Mouse (Mus musculus) cerebral cortex, adult 2 months (tissue): Measurements from ENCODE around the gene Arid2.

Source experiments
- WGBS: fragments of 180-500 bp; shearing (Covaris S2); methylation state at CpG from one replicate; pipeline ENCODE4 v1.1.7; 2018; 5-methylcytosine and 5-hydroxymethylcytosine counted together

The Arid2 gene

GRCm38 (mm10) chr15:96408717-96409121, 121.4 kb downstream of the Arid2 start:
- 71% methylated on average over 6 of the region's 6 CpGs for WGBS

- WGBS, result 91% methylated on average over 12 of the region's 12 CpGs
Observed at GRCm38 (mm10) chr15:96418161-96418560, 130.8 kb downstream of the Arid2 start.

- WGBS, result 90% methylated on average over 8 of the region's 8 CpGs
Observed at GRCm38 (mm10) chr15:96419920-96420319, 132.6 kb downstream of the Arid2 start.

- WGBS, result 96% methylated on average over 1 of the region's 1 CpGs
Observed at GRCm38 (mm10) chr15:96434202-96434601, 146.9 kb downstream of the Arid2 start.

- 90% methylated on average over 6 of the region's 6 CpGs for WGBS
Observed at GRCm38 (mm10) chr15:96441480-96441879, 154.2 kb downstream of the Arid2 start.

- 86% methylated on average over 10 of the region's 10 CpGs for WGBS
Observed at GRCm38 (mm10) chr15:96446785-96447184, 159.5 kb downstream of the Arid2 start.

GRCm38 (mm10) chr15:96448656-96449299, 161.5 kb downstream of the Arid2 start:
- WGBS, result 81% methylated on average over 7 of the region's 7 CpGs

GRCm38 (mm10) chr15:96453346-96453745, 166.0 kb downstream of the Arid2 start:
- WGBS, result 95% methylated on average over 1 of the region's 1 CpGs
